Mouse (Mus musculus) forebrain, embryonic 12.5 days (tissue): ENCODE measurements around the gene Gpatch11. TPM values are rescaled to one million over a fixed set of nuclear protein-coding genes. Genes with fewer than 3 reads are reported as not detected.

Experiments
- ATAC-seq: fragments of 200-750 bp; cut with Nextera tagmentation; 2 replicates; pipeline ENCODE4 v1.8.0; 2017; ENCODE audit warnings: moderate TSS enrichment; ENCODE audit not compliant: low FRiP score
- H3K27ac ChIP-seq: fragments of 300-500 bp; sonication (generic); 2 replicates; pipeline ENCODE4 v1.5.1; 2016; ENCODE audit warnings: mild to moderate bottlenecking
- H3K27me3 ChIP-seq: fragments of 300-500 bp; sonication (generic); 2 replicates; pipeline ENCODE4 v1.6.1; 2016; ENCODE audit warnings: mild to moderate bottlenecking
- H3K36me3 ChIP-seq: fragments of 300-500 bp; sonication (generic); replicated peaks from 2 replicates; pipeline ENCODE4 v1.6.1; 2016; ENCODE audit warnings: mild to moderate bottlenecking
- H3K4me1 ChIP-seq: fragments of 300-500 bp; sonication (generic); 2 replicates; pipeline ENCODE4 v1.6.1; 2016
- H3K4me2 ChIP-seq: fragments of 300-500 bp; sonication (generic); 2 replicates; pipeline ENCODE4 v1.6.1; 2016; ENCODE audit warnings: mild to moderate bottlenecking, moderate library complexity
- H3K4me3 ChIP-seq: fragments of 300-500 bp; sonication (generic); replicated peaks from 2 replicates; pipeline ENCODE4 v1.5.1; 2016; ENCODE audit warnings: mild to moderate bottlenecking
- H3K9ac ChIP-seq: fragments of 300-500 bp; sonication (generic); 2 replicates; pipeline ENCODE4 v1.6.1; 2016; ENCODE audit warnings: mild to moderate bottlenecking
- H3K9me3 ChIP-seq: fragments of 300-500 bp; sonication (generic); 2 replicates; pipeline ENCODE4 v1.6.1; 2016
- WGBS: fragments of 180-500 bp; shearing (Covaris S2); methylation state at CpG from one replicate; pipeline ENCODE4 v1.1.7; 2016; 5-methylcytosine and 5-hydroxymethylcytosine counted together
- polyA plus RNA-seq: library from polyadenylated mRNA; unstranded; fragments of >200 nt; fragmentation: Nextera tagmentation; extraction: Ambion mirVana; gene quantifications from 2 replicates; pipeline ENCODE4 v1.2.1, GENCODE M21; 2016

Gene Gpatch11
- polyA plus RNA-seq, 1 experiment from 2014 or later = 53.4 TPM

GRCm38 (mm10) chr17:78856243-78856642, 20.9 kb downstream of the Gpatch11 start:
- H3K4me2 ChIP-seq = no peak overlapping the region
- H3K36me3 ChIP-seq = peaks cover 11% of the 10 kb centered on the region
- no peaks in the 10 kb centered on the region for H3K4me1 ChIP-seq
- 90% methylated on average over 10 of the region's 10 CpGs for WGBS
- no peak overlapping the region for H3K9ac ChIP-seq
- H3K27ac ChIP-seq = no peak overlapping the region
- no peak for ATAC-seq
- H3K4me3 ChIP-seq = no peak overlapping the region
- no peaks in the 10 kb centered on the region for H3K9me3 ChIP-seq
- no peaks in the 10 kb centered on the region for H3K27me3 ChIP-seq

GRCm38 (mm10) chr17:78873886-78874285, 38.5 kb downstream of the Gpatch11 start:
- Histone ChIP-seq H3K4me1 (no peaks in the 10 kb centered on the region), H3K27me3 (no peaks in the 10 kb centered on the region), H3K36me3 (peaks cover 6% of the 10 kb centered on the region; the same call in 1 of the 2 replicates), H3K4me3 (no peak overlapping the region), H3K9ac (no peak overlapping the region), H3K9me3 (no peaks in the 10 kb centered on the region), H3K27ac (no peak overlapping the region), H3K4me2 (no peak overlapping the region)
- 90% methylated on average over 6 of the region's 6 CpGs for WGBS
- ATAC-seq = no peak

DNA sequence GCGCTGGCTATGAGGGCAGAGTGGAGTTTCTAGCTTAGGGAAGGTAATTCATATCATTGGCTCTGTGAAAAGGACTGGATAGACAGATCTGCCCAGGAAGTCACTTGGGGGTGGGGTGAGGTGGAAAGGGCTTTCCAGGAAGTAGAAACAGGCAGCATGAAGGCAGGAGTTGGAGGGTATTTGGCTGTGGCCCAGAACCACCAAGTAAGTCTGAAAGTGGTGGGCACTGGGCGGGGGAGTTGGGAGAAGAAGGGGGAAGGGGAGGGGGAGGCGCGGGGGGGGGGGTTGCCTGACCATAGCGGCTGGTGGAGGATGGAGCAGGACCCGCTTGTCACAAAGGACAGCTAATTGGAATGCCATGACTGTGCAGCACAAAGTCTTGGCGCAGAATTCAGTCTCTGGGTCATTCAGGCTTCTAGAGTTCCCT, 46.5 kb downstream of the Gpatch11 start:
- peak; percentile 73 for ATAC-seq
- Histone ChIP-seq H3K36me3 (peaks cover 3% of the 10 kb centered on the region; the same call in 1 of the 2 replicates), H3K4me3 (peak overlapping the region; percentile 45), H3K27me3 (no peaks in the 10 kb centered on the region), H3K9ac (peak overlapping the region; percentile 47), H3K9me3 (no peaks in the 10 kb centered on the region), H3K4me2 (peak overlapping the region; percentile 64), H3K4me1 (peaks cover 16% of the 10 kb centered on the region), H3K27ac (0 out of 2 replicates have a peak overlapping the region, but pooled peaks have one; percentile 0)
- WGBS = 12% methylated on average over 6 of the region's 7 CpGs

DNA sequence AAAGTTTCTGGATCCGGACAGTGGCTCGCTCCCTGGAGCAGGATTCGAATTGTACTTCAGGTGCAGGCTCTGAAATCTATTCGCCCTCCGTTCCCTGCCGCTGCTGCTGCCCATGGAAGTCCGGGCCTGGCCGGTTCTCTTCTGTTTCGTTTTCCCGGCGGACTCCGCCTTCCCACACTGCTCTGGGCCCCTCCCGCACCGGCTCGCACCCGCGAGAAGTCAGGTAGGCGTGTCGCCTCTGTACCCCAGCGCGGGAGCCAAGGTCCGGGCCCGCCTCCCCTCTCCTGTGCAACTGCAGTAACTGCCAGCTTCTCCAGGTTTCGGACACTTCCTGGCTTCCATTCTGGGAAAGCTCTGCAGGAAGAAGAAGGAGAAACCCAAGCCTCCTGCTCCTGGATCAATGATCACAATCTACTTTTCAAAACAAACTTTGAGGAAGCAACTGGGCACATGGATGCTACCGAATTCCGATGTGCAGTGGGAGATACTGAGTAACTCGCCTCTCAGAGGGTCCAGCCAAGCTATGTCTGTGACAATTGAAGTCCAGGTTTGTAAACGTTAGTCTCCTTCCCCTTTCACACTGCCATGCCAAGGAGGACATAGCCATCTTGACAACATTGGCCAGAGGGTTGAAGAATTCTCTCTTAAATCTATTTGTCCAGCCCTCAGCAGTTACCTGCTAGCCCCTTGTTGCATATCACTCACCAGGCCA, 47.2 kb downstream of the Gpatch11 start, which contains the start of gene Eif2ak2:
TSS of gene Eif2ak2 (minus strand) at position 173 of the 712 bp plus-strand sequence.
- H3K4me3 ChIP-seq = peak within 1 kb of the TSS; percentile 45
- no peaks in the 10 kb centered on the region for H3K27me3 ChIP-seq
- H3K4me1 ChIP-seq = peaks cover 16% of the 10 kb centered on the region

GRCm38 (mm10) chr17:78883291-78883690, 47.9 kb downstream of the Gpatch11 start:
- ATAC-seq = no peak
- WGBS = 93% methylated on average over 4 of the region's 4 CpGs

More for the DNA sequence above, 47.2 kb downstream of the Gpatch11 start, which contains the start of gene Eif2ak2:
- Histone ChIP-seq H3K36me3 (peaks cover 3% of the 10 kb centered on the region; the same call in 1 of the 2 replicates), H3K9me3 (no peaks in the 10 kb centered on the region), H3K9ac (peak within 1 kb of the TSS; percentile 47), H3K27ac (0 out of 2 replicates have a peak within 1 kb of the TSS, but pooled peaks have one; percentile 0), H3K4me2 (peak within 1 kb of the TSS; percentile 64)
- ATAC-seq = peak; percentile 91
- 3% methylated on average over 28 of the region's 28 CpGs for WGBS

GRCm38 (mm10) chr17:78885286-78886065, 50.1 kb downstream of the Gpatch11 start:
- Histone ChIP-seq H3K9me3 (no peaks in the 10 kb centered on the region), H3K27ac (no peak overlapping the region), H3K36me3 (no peaks in the 10 kb centered on the region), H3K27me3 (no peaks in the 10 kb centered on the region), H3K9ac (no peak overlapping the region), H3K4me3 (no peak overlapping the region), H3K4me1 (peaks cover 16% of the 10 kb centered on the region), H3K4me2 (no peak overlapping the region)
- 86% methylated on average over 5 of the region's 5 CpGs for WGBS
- ATAC-seq = no peak

More at GRCm38 (mm10) chr17:78883291-78883690, 47.9 kb downstream of the Gpatch11 start:
- Histone ChIP-seq H3K4me2 (no peak overlapping the region), H3K9ac (no peak overlapping the region), H3K4me3 (no peak overlapping the region), H3K36me3 (no peaks in the 10 kb centered on the region), H3K9me3 (no peaks in the 10 kb centered on the region), H3K4me1 (peaks cover 16% of the 10 kb centered on the region), H3K27ac (no peak overlapping the region), H3K27me3 (no peaks in the 10 kb centered on the region)

- H3K4me2 ChIP-seq = no peak overlapping the region
- no peak for ATAC-seq
- H3K4me3 ChIP-seq = no peak overlapping the region
- no peaks in the 10 kb centered on the region for H3K4me1 ChIP-seq
- no peak overlapping the region for H3K9ac ChIP-seq
- H3K9me3 ChIP-seq = no peaks in the 10 kb centered on the region
- H3K36me3 ChIP-seq = no peaks in the 10 kb centered on the region
- 80% methylated on average over 4 of the region's 4 CpGs for WGBS
- H3K27ac ChIP-seq = no peak overlapping the region
- H3K27me3 ChIP-seq = no peaks in the 10 kb centered on the region
Observed at GRCm38 (mm10) chr17:78888554-78888953, 53.2 kb downstream of the Gpatch11 start.

GRCm38 (mm10) chr17:78889184-78889583, 53.8 kb downstream of the Gpatch11 start:
- Histone ChIP-seq H3K4me1 (no peaks in the 10 kb centered on the region), H3K4me2 (no peak overlapping the region), H3K36me3 (no peaks in the 10 kb centered on the region), H3K9ac (no peak overlapping the region), H3K9me3 (no peaks in the 10 kb centered on the region), H3K27me3 (no peaks in the 10 kb centered on the region), H3K4me3 (no peak overlapping the region), H3K27ac (no peak overlapping the region)
- WGBS = 52% methylated on average over 3 of the region's 3 CpGs
- no peak for ATAC-seq

- H3K4me3 ChIP-seq = no peak overlapping the region
- H3K4me1 ChIP-seq = no peaks in the 10 kb centered on the region
- no peak overlapping the region for H3K9ac ChIP-seq
- no peaks in the 10 kb centered on the region for H3K36me3 ChIP-seq
- no peaks in the 10 kb centered on the region for H3K27me3 ChIP-seq
- no peak for ATAC-seq
- 86% methylated on average over 9 of the region's 9 CpGs for whole genome bisulfite sequencing
- H3K4me2 ChIP-seq = no peak overlapping the region
- H3K27ac ChIP-seq = no peak overlapping the region
- no peaks in the 10 kb centered on the region for H3K9me3 ChIP-seq
Observed at GRCm38 (mm10) chr17:78891020-78891419, 55.7 kb downstream of the Gpatch11 start.

DNA sequence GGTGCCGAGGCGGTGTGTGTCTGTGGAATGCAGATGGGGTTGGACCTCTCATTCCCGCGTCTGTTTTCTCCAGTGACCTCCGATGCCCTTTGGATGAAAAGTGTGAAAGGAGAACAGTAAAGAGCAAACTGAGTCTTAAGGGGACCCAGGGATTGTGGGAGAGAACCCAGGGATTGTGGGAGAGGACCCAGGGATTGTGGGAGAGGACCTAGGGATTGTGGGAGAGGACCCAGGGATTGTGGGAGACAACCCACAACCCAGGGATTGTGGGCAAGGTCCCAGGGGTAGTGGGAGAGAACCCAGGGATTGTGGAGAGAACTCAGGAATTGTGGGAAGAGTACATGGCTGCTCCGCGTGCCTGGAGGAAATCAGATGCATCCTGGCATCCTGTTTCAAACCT, 59.6 kb downstream of the Gpatch11 start:
- Histone ChIP-seq H3K36me3 (no peaks in the 10 kb centered on the region), H3K9me3 (no peaks in the 10 kb centered on the region), H3K9ac (no peak overlapping the region), H3K4me2 (no peak overlapping the region), H3K27me3 (no peaks in the 10 kb centered on the region), H3K4me1 (no peaks in the 10 kb centered on the region), H3K4me3 (no peak overlapping the region), H3K27ac (no peak overlapping the region)
- no peak for ATAC-seq
- WGBS = 84% methylated on average over 7 of the region's 7 CpGs

GRCm38 (mm10) chr17:78895394-78895793, 60.0 kb downstream of the Gpatch11 start:
- Histone ChIP-seq H3K9me3 (no peaks in the 10 kb centered on the region), H3K36me3 (no peaks in the 10 kb centered on the region), H3K9ac (no peak overlapping the region), H3K4me3 (no peak overlapping the region), H3K27me3 (no peaks in the 10 kb centered on the region), H3K4me2 (no peak overlapping the region), H3K27ac (no peak overlapping the region), H3K4me1 (no peaks in the 10 kb centered on the region)
- ATAC-seq = no peak
- 44% methylated on average over 8 of the region's 8 CpGs for WGBS
